Mouse (Mus musculus) spleen, adult 2 months (tissue): ENCODE measurements around the gene Haao.

Experiments used
- CTCF ChIP-seq: fragments of 200-500 bp; IDR thresholded peaks from 2 replicates; pipeline ENCODE4 v1.5.1; 2011; ENCODE audit warnings: mild to moderate bottlenecking, inconsistent platforms; ENCODE audit not compliant: insufficient read depth, insufficient read length, insufficient replicate concordance; ENCODE audit errors: extremely low read depth
- POLR2A ChIP-seq: fragments of 200-500 bp; IDR thresholded peaks from 2 replicates; pipeline ENCODE4 v1.6.1; 2011; ENCODE audit warnings: low read depth, low read length, inconsistent platforms

DNA sequence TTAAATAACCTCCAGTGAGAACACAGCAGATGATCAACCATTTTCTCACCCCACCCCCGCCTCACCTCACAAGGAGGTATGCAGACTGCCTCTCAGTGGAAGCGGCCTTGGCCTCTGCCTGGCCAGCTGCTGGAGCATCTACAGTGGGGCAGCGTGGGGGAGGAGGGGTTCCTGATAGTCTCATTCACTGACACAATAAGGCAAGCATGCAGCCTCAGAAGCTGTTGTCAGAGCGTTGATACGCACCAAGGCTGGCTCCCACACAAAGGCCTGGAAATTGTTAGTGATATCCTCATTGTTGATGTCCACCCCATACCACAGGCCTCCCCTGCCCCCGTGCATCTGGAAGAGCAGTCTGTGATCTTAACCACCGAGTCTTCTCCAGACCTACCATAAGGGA, 4.0 kb downstream of the Haao start:
- TF ChIP-seq POLR2A: no peak
- TF ChIP-seq CTCF: no peak
